Mouse (Mus musculus): ENCODE results near the gene Dpp6.

DNA sequence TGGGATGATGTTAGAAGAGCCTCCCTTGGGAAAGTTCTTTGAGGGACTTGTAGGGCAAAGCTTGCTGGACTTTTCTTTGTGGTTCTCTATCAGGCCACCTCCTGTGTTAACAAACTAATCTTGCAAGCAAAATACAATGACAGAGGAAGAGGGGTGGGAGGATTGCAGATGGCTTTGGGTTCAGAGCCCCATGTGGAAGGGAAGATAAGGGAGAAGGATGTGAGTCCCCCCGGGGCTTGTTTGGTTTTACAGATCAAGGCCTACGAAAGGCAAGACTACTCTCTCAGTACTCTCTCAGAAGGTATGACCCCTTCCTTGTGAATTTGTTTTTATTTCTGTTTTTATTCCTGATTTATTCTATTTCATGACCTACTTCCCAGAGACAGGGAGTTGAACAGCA, 431.7 kb downstream of the Dpp6 start:
- TF ChIP-seq CTCF (IDR thresholded peaks at IDR 0.05; ENCODE audit: low read depth) (no peak), EP300 (IDR thresholded peaks at IDR 0.05; ENCODE audit: low read depth) (no peak)

Measured in liver, postnatal 0 days (tissue).